Mouse (Mus musculus) E14TG2a.4 (cell line): ENCODE measurements at regions not wholly inside any gene's neighbourhood (a gene's known extent, or its start where the extent isn't known, plus 50 kb on each side); places are given as distances from the start of the nearest gene placed in this dataset.

Experiments
- CTCF ChIP-seq: conservative IDR thresholded peaks from 2 replicates; pipeline ENCODE4 v1.5.1; 2014; ENCODE audit warnings: low read length
- NANOG ChIP-seq: IDR thresholded peaks from 2 replicates; pipeline ENCODE4 v1.6.1; 2014; ENCODE audit warnings: borderline replicate concordance, low read length, mixed read lengths

DNA sequence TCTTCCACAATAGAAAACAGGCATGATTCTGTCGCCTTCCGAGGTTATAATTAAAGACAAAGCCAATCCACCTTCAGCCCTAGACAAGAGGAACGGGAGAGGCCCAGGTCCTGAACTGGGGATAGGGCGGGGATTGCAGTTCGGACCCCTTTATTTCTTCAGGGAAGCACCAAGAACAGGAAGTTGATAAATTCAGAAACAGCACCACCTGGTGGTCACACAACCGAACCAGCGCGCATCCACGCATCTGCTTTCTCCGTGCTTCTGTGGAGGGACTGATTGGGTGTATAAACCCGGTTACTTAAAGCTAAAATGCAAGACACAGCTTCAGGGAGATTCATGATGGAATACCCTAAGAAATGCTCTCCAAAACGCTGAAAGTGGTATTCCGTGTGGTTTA is 233.2 kb downstream of the Rps15a start:
- TF ChIP-seq NANOG, result no peak
- TF ChIP-seq CTCF, result peak; percentile 67
